Mouse (Mus musculus): ENCODE data around the gene Gnb1l. TPM values are rescaled to one million over a fixed set of nuclear protein-coding genes. Genes with fewer than 3 reads are reported as not detected.
"Not testable (repeated sequence)": the region's sequence is repeated elsewhere in the genome, so short reads cannot be mapped to it uniquely, and the experiment has no call there.

The Gnb1l gene
- polyA plus RNA-seq, 1 experiment from 2014 or later, result 16.9 TPM

- peaks cover 8% of the 10 kb centered on the region; the same call in 1 of the 2 replicates for H3K36me3 ChIP-seq (ENCODE audit: control insufficient read depth, insufficient read depth, low read length)
- 20% methylated on average over 1 of the region's 1 CpGs for WGBS
- DNase-seq (ENCODE audit: low spot score), result no peak
- no peaks in the 10 kb centered on the region for H3K9me3 ChIP-seq (ENCODE audit: control insufficient read depth, low read length)
- no peak overlapping the region for H3K4me3 ChIP-seq (ENCODE audit: low read depth, low read length)
- no peak overlapping the region for H3K9ac ChIP-seq (ENCODE audit: low read length)
- no peak overlapping the region for H3K27ac ChIP-seq (ENCODE audit: low read depth)
- no peaks in the 10 kb centered on the region for H3K27me3 ChIP-seq (replicated peaks; ENCODE audit: control insufficient read depth, insufficient read depth, low read length)
- no peaks in the 10 kb centered on the region for H3K4me1 ChIP-seq (replicated peaks; ENCODE audit: control insufficient read depth, insufficient read depth, low read length)
- ATAC-seq (replicated peaks; ENCODE audit: low FRiP score, low TSS enrichment, low read depth), result no peak
- no peak overlapping the region for H3K4me2 ChIP-seq (ENCODE audit: low read length)
Observed at GRCm38 (mm10) chr16:18507200-18507549, 8.7 kb downstream of the Gnb1l start.

- Histone ChIP-seq H3K4me1 (replicated peaks; ENCODE audit: control insufficient read depth, insufficient read depth, low read length) (peaks cover 5% of the 10 kb centered on the region), H3K4me2 (ENCODE audit: low read length) (no peak overlapping the region), H3K9ac (ENCODE audit: low read length) (no peak overlapping the region), H3K27ac (ENCODE audit: low read depth) (no peak overlapping the region), H3K4me3 (ENCODE audit: low read depth, low read length) (no peak overlapping the region), H3K36me3 (ENCODE audit: control insufficient read depth, insufficient read depth, low read length) (no peaks in the 10 kb centered on the region), H3K9me3 (ENCODE audit: control insufficient read depth, low read length) (no peaks in the 10 kb centered on the region), H3K27me3 (replicated peaks; ENCODE audit: control insufficient read depth, insufficient read depth, low read length) (no peaks in the 10 kb centered on the region)
- no peak for DNase-seq (ENCODE audit: low spot score)
- no peak for ATAC-seq (replicated peaks; ENCODE audit: low FRiP score, low TSS enrichment, low read depth)
- 81% methylated on average over 5 of the region's 5 CpGs for WGBS
Observed at GRCm38 (mm10) chr16:18511741-18512140, 13.2 kb downstream of the Gnb1l start.

GRCm38 (mm10) chr16:18513508-18513907, 15.0 kb downstream of the Gnb1l start:
- Histone ChIP-seq H3K9ac (ENCODE audit: low read length) (no peak overlapping the region), H3K4me1 (replicated peaks; ENCODE audit: control insufficient read depth, insufficient read depth, low read length) (peaks cover 5% of the 10 kb centered on the region), H3K9me3 (ENCODE audit: control insufficient read depth, low read length) (no peaks in the 10 kb centered on the region), H3K36me3 (ENCODE audit: control insufficient read depth, insufficient read depth, low read length) (no peaks in the 10 kb centered on the region), H3K4me2 (ENCODE audit: low read length) (no peak overlapping the region), H3K27ac (ENCODE audit: low read depth) (no peak overlapping the region), H3K27me3 (replicated peaks; ENCODE audit: control insufficient read depth, insufficient read depth, low read length) (no peaks in the 10 kb centered on the region), H3K4me3 (ENCODE audit: low read depth, low read length) (no peak overlapping the region)
- ATAC-seq (replicated peaks; ENCODE audit: low FRiP score, low TSS enrichment, low read depth) (no peak), DNase-seq (ENCODE audit: low spot score) (no peak)
- WGBS, result 33% methylated on average over 6 of the region's 6 CpGs

GRCm38 (mm10) chr16:18518091-18518490, 19.6 kb downstream of the Gnb1l start:
- no peak overlapping the region for H3K4me3 ChIP-seq (ENCODE audit: low read depth, low read length)
- H3K36me3 ChIP-seq (ENCODE audit: control insufficient read depth, insufficient read depth, low read length), result no peaks in the 10 kb centered on the region
- no peaks in the 10 kb centered on the region for H3K9me3 ChIP-seq (ENCODE audit: control insufficient read depth, low read length)
- H3K27me3 ChIP-seq (replicated peaks; ENCODE audit: control insufficient read depth, insufficient read depth, low read length), result no peaks in the 10 kb centered on the region
- DNase-seq (ENCODE audit: low spot score) (no peak), ATAC-seq (replicated peaks; ENCODE audit: low FRiP score, low TSS enrichment, low read depth) (no peak)
- no peak overlapping the region for H3K27ac ChIP-seq (ENCODE audit: low read depth)
- H3K4me2 ChIP-seq (ENCODE audit: low read length), result no peak overlapping the region
- peaks cover 5% of the 10 kb centered on the region for H3K4me1 ChIP-seq (replicated peaks; ENCODE audit: control insufficient read depth, insufficient read depth, low read length)
- no peak overlapping the region for H3K9ac ChIP-seq (ENCODE audit: low read length)

GRCm38 (mm10) chr16:18523563-18524245, 25.2 kb downstream of the Gnb1l start:
- H3K4me3 ChIP-seq (ENCODE audit: low read depth, low read length), result no peak overlapping the region
- WGBS, result 92% methylated on average over 8 of the region's 8 CpGs
- H3K27ac ChIP-seq (ENCODE audit: low read depth), result no peak overlapping the region
- no peak overlapping the region for H3K4me2 ChIP-seq (ENCODE audit: low read length)
- no peaks in the 10 kb centered on the region for H3K4me1 ChIP-seq (replicated peaks; ENCODE audit: control insufficient read depth, insufficient read depth, low read length)
- no peaks in the 10 kb centered on the region for H3K27me3 ChIP-seq (replicated peaks; ENCODE audit: control insufficient read depth, insufficient read depth, low read length)
- no peaks in the 10 kb centered on the region for H3K9me3 ChIP-seq (ENCODE audit: control insufficient read depth, low read length)
- H3K36me3 ChIP-seq (ENCODE audit: control insufficient read depth, insufficient read depth, low read length), result no peaks in the 10 kb centered on the region
- no peak for ATAC-seq (replicated peaks; ENCODE audit: low FRiP score, low TSS enrichment, low read depth)
- H3K9ac ChIP-seq (ENCODE audit: low read length), result no peak overlapping the region
- no peak for DNase-seq (ENCODE audit: low spot score)

- H3K36me3 ChIP-seq (ENCODE audit: control insufficient read depth, insufficient read depth, low read length), result no peaks in the 10 kb centered on the region
- ATAC-seq (replicated peaks; ENCODE audit: low FRiP score, low TSS enrichment, low read depth) (no peak), DNase-seq (ENCODE audit: low spot score) (no peak)
- H3K9me3 ChIP-seq (ENCODE audit: control insufficient read depth, low read length), result no peaks in the 10 kb centered on the region
- no peak overlapping the region for H3K4me2 ChIP-seq (ENCODE audit: low read length)
- H3K4me1 ChIP-seq (replicated peaks; ENCODE audit: control insufficient read depth, insufficient read depth, low read length), result no peaks in the 10 kb centered on the region
- H3K9ac ChIP-seq (ENCODE audit: low read length), result no peak overlapping the region
- 89% methylated on average over 5 of the region's 5 CpGs for WGBS
- no peaks in the 10 kb centered on the region for H3K27me3 ChIP-seq (replicated peaks; ENCODE audit: control insufficient read depth, insufficient read depth, low read length)
- H3K4me3 ChIP-seq (ENCODE audit: low read depth, low read length), result no peak overlapping the region
- H3K27ac ChIP-seq (ENCODE audit: low read depth), result no peak overlapping the region
Observed at GRCm38 (mm10) chr16:18528656-18529055, 30.1 kb downstream of the Gnb1l start.

- not testable (repeated sequence) for H3K27me3 ChIP-seq (replicated peaks; ENCODE audit: control insufficient read depth, insufficient read depth, low read length); DNase-seq (ENCODE audit: low spot score); H3K4me3 ChIP-seq (ENCODE audit: low read depth, low read length); H3K4me1 ChIP-seq (replicated peaks; ENCODE audit: control insufficient read depth, insufficient read depth, low read length); H3K4me2 ChIP-seq (ENCODE audit: low read length); H3K9me3 ChIP-seq (ENCODE audit: control insufficient read depth, low read length); H3K9ac ChIP-seq (ENCODE audit: low read length); H3K27ac ChIP-seq (ENCODE audit: low read depth); H3K36me3 ChIP-seq (ENCODE audit: control insufficient read depth, insufficient read depth, low read length)
- ATAC-seq (replicated peaks; ENCODE audit: low FRiP score, low TSS enrichment, low read depth), result peak; percentile 100
- 97% methylated on average over 7 of the region's 7 CpGs for WGBS
Observed at GRCm38 (mm10) chr16:18533061-18533460, 34.5 kb downstream of the Gnb1l start.

GRCm38 (mm10) chr16:18537407-18537990, 39.0 kb downstream of the Gnb1l start:
- no peak for DNase-seq (ENCODE audit: low spot score)

GRCm38 (mm10) chr16:18539281-18539680, 40.8 kb downstream of the Gnb1l start:
- ATAC-seq (replicated peaks; ENCODE audit: low FRiP score, low TSS enrichment, low read depth) (no peak), DNase-seq (ENCODE audit: low spot score) (no peak)
- Histone ChIP-seq H3K9ac (ENCODE audit: low read length) (no peak overlapping the region), H3K4me3 (ENCODE audit: low read depth, low read length) (no peak overlapping the region), H3K9me3 (ENCODE audit: control insufficient read depth, low read length) (no peaks in the 10 kb centered on the region), H3K27ac (ENCODE audit: low read depth) (no peak overlapping the region), H3K4me2 (ENCODE audit: low read length) (no peak overlapping the region), H3K4me1 (replicated peaks; ENCODE audit: control insufficient read depth, insufficient read depth, low read length) (no peaks in the 10 kb centered on the region), H3K27me3 (replicated peaks; ENCODE audit: control insufficient read depth, insufficient read depth, low read length) (no peaks in the 10 kb centered on the region), H3K36me3 (ENCODE audit: control insufficient read depth, insufficient read depth, low read length) (no peaks in the 10 kb centered on the region)
- 52% methylated on average over 6 of the region's 6 CpGs for WGBS

More at GRCm38 (mm10) chr16:18537407-18537990, 39.0 kb downstream of the Gnb1l start:
- Histone ChIP-seq H3K9me3 (ENCODE audit: control insufficient read depth, low read length) (no peaks in the 10 kb centered on the region), H3K9ac (ENCODE audit: low read length) (no peak overlapping the region), H3K36me3 (ENCODE audit: control insufficient read depth, insufficient read depth, low read length) (no peaks in the 10 kb centered on the region), H3K4me2 (ENCODE audit: low read length) (no peak overlapping the region), H3K4me3 (ENCODE audit: low read depth, low read length) (no peak overlapping the region), H3K27ac (ENCODE audit: low read depth) (no peak overlapping the region), H3K27me3 (replicated peaks; ENCODE audit: control insufficient read depth, insufficient read depth, low read length) (no peaks in the 10 kb centered on the region), H3K4me1 (replicated peaks; ENCODE audit: control insufficient read depth, insufficient read depth, low read length) (no peaks in the 10 kb centered on the region)
- no peak for ATAC-seq (replicated peaks; ENCODE audit: low FRiP score, low TSS enrichment, low read depth)
- 83% methylated on average over 3 of the region's 3 CpGs for WGBS
